Comparison of ENCODE assay signal across 8 mouse cellular contexts in genomic region chr5:118459391-118459792, GRCm38 (mm10).
DNase-seq lines count a peak whose midpoint lies in the region; ATAC-seq and TF ChIP-seq lines count a peak whose summit lies in the region.

No protein-coding gene starts in this region.

- peak overlapping the region; percentile 52 for H3K4me2 ChIP-seq in embryonic facial prominence, embryonic 14.5 days (ENCODE audit: low read depth, low read length)
- peak overlapping the region; percentile 44 for H3K4me2 ChIP-seq in hindbrain, embryonic 11.5 days (replicated peaks; ENCODE audit: low read depth, low read length)

- H3K9ac ChIP-seq in embryonic facial prominence, embryonic 14.5 days (ENCODE audit: low read depth, low read length), result peak overlapping the region; percentile 55
- H3K9ac ChIP-seq in hindbrain, embryonic 11.5 days (ENCODE audit: low read depth, low read length), result no peak overlapping the region

- ATAC-seq in embryonic facial prominence, embryonic 14.5 days (ENCODE audit: low read depth), result peak; percentile 42; the same call in 1 of the 2 replicates
- peak; percentile 74 for ATAC-seq in hindbrain, embryonic 11.5 days (ENCODE audit: low FRiP score)

- intact Hi-C loops in left cerebral cortex, postnatal 36 days (cut with DNase I), result no loop called here

- H3K4me1 ChIP-seq in embryonic facial prominence, embryonic 14.5 days (ENCODE audit: control insufficient read depth, insufficient read depth, low read length), result peaks cover 16% of the 10 kb centered on the region
- H3K4me1 ChIP-seq in hindbrain, embryonic 11.5 days (replicated peaks; ENCODE audit: control insufficient read depth, insufficient read depth, low read length), result peaks cover 3% of the 10 kb centered on the region; the same call in 1 of the 2 replicates
- H3K4me1 ChIP-seq in lung, adult 2 months (ENCODE audit: control insufficient read depth, insufficient read depth, low read length), result peaks cover 4% of the 10 kb centered on the region; the same call in 1 of the 2 replicates

- TF ChIP-seq CTCF in lung, adult 2 months (IDR thresholded peaks at IDR 0.05; ENCODE audit: insufficient read depth, low read length), result no peak

- H3K9me3 ChIP-seq in embryonic facial prominence, embryonic 14.5 days (ENCODE audit: control insufficient read depth, low read length), result no peaks in the 10 kb centered on the region
- no peaks in the 10 kb centered on the region for H3K9me3 ChIP-seq in hindbrain, embryonic 11.5 days (ENCODE audit: control insufficient read depth, low read length)

- H3K36me3 ChIP-seq in embryonic facial prominence, embryonic 14.5 days (ENCODE audit: control insufficient read depth, insufficient read depth, low read length), result no peaks in the 10 kb centered on the region
- no peaks in the 10 kb centered on the region for H3K36me3 ChIP-seq in hindbrain, embryonic 11.5 days (ENCODE audit: control insufficient read depth, insufficient read depth, low read length)

- H3K27me3 ChIP-seq in embryonic facial prominence, embryonic 14.5 days (replicated peaks; ENCODE audit: control insufficient read depth, insufficient read depth, low read length), result no peaks in the 10 kb centered on the region
- no peaks in the 10 kb centered on the region; the same call in 1 of the 2 replicates for H3K27me3 ChIP-seq in hindbrain, embryonic 11.5 days (ENCODE audit: control insufficient read depth, insufficient read depth, low read length)

- no peak for TF ChIP-seq POLR2A in lung, adult 2 months (IDR thresholded peaks at IDR 0.05; ENCODE audit: borderline replicate concordance, extremely low read depth, low read depth, low read length)

- WGBS in embryonic facial prominence, embryonic 14.5 days, result 3% methylated on average over 12 of the region's 12 CpGs
- 1% methylated on average over 12 of the region's 12 CpGs for WGBS in hindbrain, embryonic 11.5 days
- 4% methylated on average over 12 of the region's 12 CpGs for WGBS in lung, adult 2 months

- DNase-seq in left cerebral cortex, postnatal 36 days (ENCODE audit: low spot score in 2 of 2), result peak; percentile 9 to 10
- DNase-seq in left cerebral cortex, adult 18-20 months (ENCODE audit: low spot score in 2 of 2), result no peak
- DNase-seq in embryonic facial prominence, embryonic 14.5 days (ENCODE audit: low spot score), result peak; percentile 65
- DNase-seq in hindbrain, embryonic 11.5 days (ENCODE audit: low spot score), result peak; percentile 53
- peak; percentile 34 for DNase-seq in lung, adult 2 months
- peak; percentile 66 for DNase-seq in retina, postnatal 1 day
- DNase-seq in right cerebral cortex, adult 18-20 months, result no peak
- no peak for DNase-seq in adipocyte (ENCODE audit: low spot score)

- peak overlapping the region; percentile 17 for H3K4me3 ChIP-seq in embryonic facial prominence, embryonic 14.5 days (ENCODE audit: low read depth, low read length)
- no peak overlapping the region; the same call in 1 of the 2 replicates for H3K4me3 ChIP-seq in hindbrain, embryonic 11.5 days (ENCODE audit: low read depth, low read length)
- H3K4me3 ChIP-seq in lung, adult 2 months (replicated peaks; ENCODE audit: extremely low read depth, low read depth, low read length), result no peak overlapping the region

- H3K27ac ChIP-seq in embryonic facial prominence, embryonic 14.5 days (replicated peaks; ENCODE audit: low read depth, low read length), result peak overlapping the region; percentile 50; the same call in 1 of the 2 replicates
- 0 out of 2 replicates have a peak overlapping the region, but pooled peaks have one; percentile 20 for H3K27ac ChIP-seq in hindbrain, embryonic 11.5 days (ENCODE audit: low read depth, low read length)

Comparison
In these comparisons a context has a peak if more than half of its experiments do, and no peak if none do; other contexts are left out.
1. DNase-seq: peak in left cerebral cortex, postnatal 36 days (2 of 2), embryonic facial prominence, embryonic 14.5 days (single experiment), hindbrain, embryonic 11.5 days (single experiment), lung, adult 2 months (single experiment) and retina, postnatal 1 day (single experiment); none in left cerebral cortex, adult 18-20 months (0 of 2), right cerebral cortex, adult 18-20 months (single experiment) and adipocyte (single experiment).